Mouse (Mus musculus) urinary bladder, postnatal 25 days (tissue): ENCODE measurements around the gene Hax1.

Experiments used
- DNase-seq: peaks from one replicate; pipeline ENCODE4 v3.0.0; 2022; ENCODE audit warnings: low spot score

Gene Hax1

GRCm38 (mm10) chr3:89962059-89962750 lies 36.4 kb downstream of the Hax1 start:
- peak; percentile 39 for DNase-seq

GRCm38 (mm10) chr3:89961436-89961835 lies 37.1 kb downstream of the Hax1 start:
- DNase-seq, result no peak

GRCm38 (mm10) chr3:89960469-89960868 lies 38.1 kb downstream of the Hax1 start:
- peak; percentile 88 for DNase-seq

GRCm38 (mm10) chr3:89959435-89959834 lies 39.1 kb downstream of the Hax1 start:
- no peak for DNase-seq

GRCm38 (mm10) chr3:89957880-89958279 lies 40.7 kb downstream of the Hax1 start:
- no peak for DNase-seq

- DNase-seq, result no peak
These were observed 42.2 kb downstream of the Hax1 start for GRCm38 (mm10) chr3:89956177-89956971.

GRCm38 (mm10) chr3:89953420-89953819 lies 45.2 kb downstream of the Hax1 start:
- peak; percentile 73 for DNase-seq

GRCm38 (mm10) chr3:89948655-89949054 lies 49.9 kb downstream of the Hax1 start:
- no peak for DNase-seq

GRCm38 (mm10) chr3:89948021-89948420 lies 50.6 kb downstream of the Hax1 start:
- DNase-seq, result no peak
